Mouse (Mus musculus): ENCODE data around the gene Ptp4a2. TPM values are rescaled to one million over a fixed set of nuclear protein-coding genes. Genes with fewer than 3 reads are reported as not detected.
A peak's percentile ranks its signal among the peaks of the same experiment; 100 is the strongest.

Gene Ptp4a2
- total and polyA plus RNA-seq, 3 experiments = 51.6 to 199 (median 194) TPM

- no peaks in the 10 kb centered on the region for H3K4me1 ChIP-seq (ENCODE audit: control insufficient read depth, insufficient read depth, low read length)
- H3K36me3 ChIP-seq (ENCODE audit: control insufficient read depth, insufficient read depth, low read length) = no peaks in the 10 kb centered on the region
- no peak overlapping the region for H3K4me3 ChIP-seq
- H3K27ac ChIP-seq = no peak overlapping the region
- WGBS = 31% methylated on average over 6 of the region's 6 CpGs
- TF ChIP-seq CTCF (IDR thresholded peaks at IDR 0.05) = no peak
- TF ChIP-seq POLR2A (IDR thresholded peaks at IDR 0.05; ENCODE audit: insufficient read depth, low read depth, low read length) = no peak
- no peak for TF ChIP-seq EP300 (IDR thresholded peaks at IDR 0.05; ENCODE audit: insufficient read depth, low read depth, low read length)
- intact Hi-C loops (cut with DNase I) = no loop called here
- no peaks in the 10 kb centered on the region for H3K79me2 ChIP-seq (replicated peaks; ENCODE audit: control insufficient read depth, insufficient read depth, low read length)
- no peaks in the 10 kb centered on the region for H3K27me3 ChIP-seq (ENCODE audit: control insufficient read depth, insufficient read depth, low read length)
- H3K9ac ChIP-seq (ENCODE audit: low read depth, low read length) = no peak overlapping the region
- no peak for DNase-seq
These were observed 57.2 kb downstream of the Ptp4a2 start for GRCm38 (mm10) chr4:129868211-129868610.

DNA sequence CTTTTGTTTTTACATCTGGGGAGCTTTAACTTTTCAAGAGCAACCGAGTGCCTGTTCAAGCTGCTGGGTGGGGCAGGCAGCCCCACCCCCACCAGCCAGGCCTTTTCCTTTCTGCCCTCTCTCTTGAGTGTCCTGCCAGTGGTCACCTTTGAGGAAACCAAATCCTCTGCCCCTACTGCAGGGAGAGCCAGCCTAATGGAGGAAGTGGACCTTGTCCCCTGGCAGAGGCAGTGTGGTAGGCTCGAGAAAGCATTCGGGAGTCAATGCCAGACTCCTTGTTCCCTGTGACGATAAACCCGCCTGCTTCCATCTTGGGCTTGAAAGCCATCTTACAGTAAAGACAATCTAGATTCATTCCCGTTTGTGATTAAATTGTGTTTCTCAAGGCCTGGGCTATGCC lies 59.5 kb downstream of the Ptp4a2 start:
- no peak for TF ChIP-seq POLR2A (IDR thresholded peaks at IDR 0.05; ENCODE audit: insufficient read depth, low read depth, low read length)
- TF ChIP-seq CTCF (IDR thresholded peaks at IDR 0.05) = no peak
- H3K9ac ChIP-seq (ENCODE audit: low read depth, low read length) = no peak overlapping the region
- H3K79me2 ChIP-seq (replicated peaks; ENCODE audit: control insufficient read depth, insufficient read depth, low read length) = no peaks in the 10 kb centered on the region
- 83% methylated on average over 6 of the region's 6 CpGs for WGBS
- H3K4me1 ChIP-seq (ENCODE audit: control insufficient read depth, insufficient read depth, low read length) = no peaks in the 10 kb centered on the region
- H3K4me3 ChIP-seq = no peak overlapping the region
- no peak overlapping the region for H3K27ac ChIP-seq
- no peaks in the 10 kb centered on the region for H3K36me3 ChIP-seq (ENCODE audit: control insufficient read depth, insufficient read depth, low read length)
- DNase-seq = no peak
- intact Hi-C loops (cut with DNase I) = no loop called here
- H3K27me3 ChIP-seq (ENCODE audit: control insufficient read depth, insufficient read depth, low read length) = no peaks in the 10 kb centered on the region

DNA sequence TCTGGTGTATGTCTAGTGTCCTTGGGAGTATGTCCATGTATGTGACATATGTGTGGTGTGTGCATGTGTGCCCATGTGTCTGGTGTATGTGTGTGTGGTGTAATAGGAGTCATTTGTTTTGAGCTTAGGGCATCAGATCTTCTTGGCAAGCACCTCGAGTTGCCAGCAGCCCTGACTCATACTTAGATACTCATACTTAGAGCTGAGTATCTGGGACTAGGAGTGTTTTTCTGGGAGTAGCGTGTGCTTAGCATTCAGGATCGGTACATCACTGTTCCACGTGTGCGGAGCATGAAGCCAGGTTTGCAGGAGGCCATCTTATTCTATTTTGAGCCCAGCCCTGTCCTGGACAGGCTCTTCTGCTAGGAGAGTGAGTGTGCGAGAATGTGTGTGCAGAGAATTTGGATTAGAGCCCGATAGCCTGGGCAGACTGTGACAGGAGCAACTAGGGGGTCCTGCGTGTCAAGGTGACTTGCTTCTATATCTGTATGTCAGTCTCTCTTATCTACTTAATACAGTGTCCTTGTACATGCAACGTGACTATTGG lies 61.4 kb downstream of the Ptp4a2 start:
- Histone ChIP-seq H3K36me3 (ENCODE audit: control insufficient read depth, insufficient read depth, low read length) (no peaks in the 10 kb centered on the region), H3K4me1 (ENCODE audit: control insufficient read depth, insufficient read depth, low read length) (no peaks in the 10 kb centered on the region), H3K79me2 (replicated peaks; ENCODE audit: control insufficient read depth, insufficient read depth, low read length) (no peaks in the 10 kb centered on the region), H3K27ac (no peak overlapping the region), H3K4me3 (no peak overlapping the region), H3K27me3 (ENCODE audit: control insufficient read depth, insufficient read depth, low read length) (no peaks in the 10 kb centered on the region), H3K9ac (ENCODE audit: low read depth, low read length) (no peak overlapping the region)
- TF ChIP-seq CTCF (IDR thresholded peaks at IDR 0.05) (no peak), EP300 (IDR thresholded peaks at IDR 0.05; ENCODE audit: insufficient read depth, low read depth, low read length) (no peak), POLR2A (IDR thresholded peaks at IDR 0.05; ENCODE audit: insufficient read depth, low read depth, low read length) (no peak)
- intact Hi-C loops (cut with DNase I) = no loop called here
- WGBS = 61% methylated on average over 9 of the region's 9 CpGs
- DNase-seq = peak in 1 of 2 experiments; percentile 28

DNA sequence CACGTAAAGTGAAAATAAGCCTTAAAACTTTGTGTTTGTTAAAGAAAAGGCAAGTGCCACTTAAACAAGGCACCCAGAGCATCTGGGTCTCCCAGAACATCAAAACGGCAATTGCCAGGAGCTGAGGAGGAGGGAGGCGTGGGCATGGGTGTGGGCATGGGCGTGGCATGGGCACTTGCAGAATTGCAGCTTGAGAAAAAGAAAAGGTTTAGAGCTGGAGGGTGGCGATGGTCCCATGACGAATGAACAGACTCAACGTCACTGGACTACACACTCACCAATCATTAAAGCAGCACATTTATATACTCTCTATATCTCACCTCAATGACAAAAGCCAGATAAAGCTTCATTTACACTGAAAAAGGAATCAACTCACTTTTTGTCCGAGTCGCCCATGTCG lies 63.8 kb downstream of the Ptp4a2 start:
- H3K9ac ChIP-seq (ENCODE audit: low read depth, low read length) = no peak overlapping the region
- no peak for DNase-seq
- H3K27me3 ChIP-seq (ENCODE audit: control insufficient read depth, insufficient read depth, low read length) = no peaks in the 10 kb centered on the region
- peaks cover 3% of the 10 kb centered on the region for H3K4me1 ChIP-seq (ENCODE audit: control insufficient read depth, insufficient read depth, low read length)
- 89% methylated on average over 10 of the region's 10 CpGs for WGBS
- no peaks in the 10 kb centered on the region for H3K79me2 ChIP-seq (replicated peaks; ENCODE audit: control insufficient read depth, insufficient read depth, low read length)
- intact Hi-C loops (cut with DNase I) = loop anchor here (5.0 kb wide), 2 partner anchors 52 to 53 kb away; partner anchors contain the start of gene Spocd1
- no peak overlapping the region for H3K4me3 ChIP-seq
- H3K27ac ChIP-seq = no peak overlapping the region
- H3K36me3 ChIP-seq (ENCODE audit: control insufficient read depth, insufficient read depth, low read length) = no peaks in the 10 kb centered on the region
- TF ChIP-seq POLR2A (IDR thresholded peaks at IDR 0.05; ENCODE audit: insufficient read depth, low read depth, low read length) (no peak), EP300 (IDR thresholded peaks at IDR 0.05; ENCODE audit: insufficient read depth, low read depth, low read length) (no peak), CTCF (IDR thresholded peaks at IDR 0.05) (no peak)

DNA sequence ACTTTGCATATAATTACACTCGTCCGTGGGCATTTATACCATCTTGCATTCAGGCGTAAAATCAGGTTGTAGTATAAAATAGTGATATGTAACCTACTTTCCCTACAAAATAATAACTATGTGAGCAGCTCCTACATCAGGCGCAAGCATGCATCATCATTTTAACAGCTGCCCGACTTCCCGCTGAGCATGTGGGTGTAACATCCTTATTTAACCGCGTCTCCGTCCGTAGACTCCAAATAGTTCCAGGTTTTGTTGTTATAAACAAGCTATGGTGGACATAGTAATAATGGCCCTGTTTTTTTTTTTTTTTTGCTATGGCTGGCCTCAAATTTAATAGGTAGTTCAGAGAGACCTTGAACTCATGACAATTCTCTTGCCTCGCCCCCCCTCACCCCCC lies 64.4 kb downstream of the Ptp4a2 start:
- Histone ChIP-seq H3K27me3 (ENCODE audit: control insufficient read depth, insufficient read depth, low read length) (no peaks in the 10 kb centered on the region), H3K36me3 (ENCODE audit: control insufficient read depth, insufficient read depth, low read length) (no peaks in the 10 kb centered on the region), H3K27ac (no peak overlapping the region), H3K4me1 (ENCODE audit: control insufficient read depth, insufficient read depth, low read length) (peaks cover 3% of the 10 kb centered on the region), H3K4me3 (no peak overlapping the region), H3K79me2 (replicated peaks; ENCODE audit: control insufficient read depth, insufficient read depth, low read length) (no peaks in the 10 kb centered on the region), H3K9ac (ENCODE audit: low read depth, low read length) (no peak overlapping the region)
- no peak for DNase-seq
- WGBS = 68% methylated on average over 11 of the region's 11 CpGs
- intact Hi-C loops (cut with DNase I) = loop anchor here (5.0 kb wide), 2 partner anchors 52 to 53 kb away; partner anchors contain the start of gene Spocd1
- TF ChIP-seq POLR2A (IDR thresholded peaks at IDR 0.05; ENCODE audit: insufficient read depth, low read depth, low read length) (no peak), CTCF (IDR thresholded peaks at IDR 0.05) (no peak), EP300 (IDR thresholded peaks at IDR 0.05; ENCODE audit: insufficient read depth, low read depth, low read length) (no peak)

- DNase-seq = peak; percentile 82 to 87
- peak overlapping the region; percentile 38 for H3K4me3 ChIP-seq
- H3K27me3 ChIP-seq (ENCODE audit: control insufficient read depth, insufficient read depth, low read length) = no peaks in the 10 kb centered on the region
- intact Hi-C loops (cut with DNase I) = loop anchor here (5.0 kb wide), 2 partner anchors 50 to 55 kb away; partner anchors contain the start of gene Spocd1
- peaks cover 4% of the 10 kb centered on the region for H3K4me1 ChIP-seq (ENCODE audit: control insufficient read depth, insufficient read depth, low read length)
- no peaks in the 10 kb centered on the region for H3K36me3 ChIP-seq (ENCODE audit: control insufficient read depth, insufficient read depth, low read length)
- H3K79me2 ChIP-seq (replicated peaks; ENCODE audit: control insufficient read depth, insufficient read depth, low read length) = no peaks in the 10 kb centered on the region
- H3K27ac ChIP-seq = peak overlapping the region; percentile 87
- no peak for TF ChIP-seq CTCF (IDR thresholded peaks at IDR 0.05)
- TF ChIP-seq POLR2A (IDR thresholded peaks at IDR 0.05; ENCODE audit: insufficient read depth, low read depth, low read length) = peak; percentile 77
- TF ChIP-seq EP300 (IDR thresholded peaks at IDR 0.05; ENCODE audit: insufficient read depth, low read depth, low read length) = peak; percentile 33; the same call in 1 of the 2 replicates
- peak overlapping the region; percentile 33 for H3K9ac ChIP-seq (ENCODE audit: low read depth, low read length)
- 21% methylated on average over 21 of the region's 21 CpGs for WGBS
These were observed 66.1 kb downstream of the Ptp4a2 start for GRCm38 (mm10) chr4:129876831-129877764.

Data from heart, adult 2 months (tissue).